Mouse (Mus musculus) spleen, adult 2 months (tissue): ENCODE measurements around the gene Arid5a. TPM values are rescaled to one million over a fixed set of nuclear protein-coding genes. Genes with fewer than 3 reads are reported as not detected.

Source experiments
- DNase-seq, 2 experiments: peaks; one replicate each; pipeline versions ENCODE4 v3.0.0 to v3.0.0-alpha.2; 2012 to 2021; ENCODE audit warnings: low spot score in 2 of 2, low read depth in 1 of 2
- H3K27ac ChIP-seq: fragments of 200-500 bp; 2 replicates; pipeline ENCODE4 v1.5.1; 2012; ENCODE audit warnings: low read length, inconsistent platforms; ENCODE audit not compliant: insufficient read depth
- H3K27me3 ChIP-seq: fragments of 200-500 bp; 2 replicates; pipeline ENCODE4 v1.6.1; 2012; ENCODE audit warnings: mild to moderate bottlenecking, moderate library complexity, low read length, inconsistent platforms; ENCODE audit not compliant: control insufficient read depth, insufficient read depth
- H3K36me3 ChIP-seq: fragments of 200-500 bp; 2 replicates; pipeline ENCODE4 v1.6.1; 2012; ENCODE audit warnings: mild to moderate bottlenecking, low read length, inconsistent platforms; ENCODE audit not compliant: control insufficient read depth, insufficient read depth
- H3K4me1 ChIP-seq: fragments of 200-500 bp; 2 replicates; pipeline ENCODE4 v1.6.1; 2011; ENCODE audit warnings: inconsistent platforms; ENCODE audit not compliant: control insufficient read depth, insufficient read depth, insufficient read length
- H3K4me3 ChIP-seq: fragments of 200-500 bp; 2 replicates; pipeline ENCODE4 v1.5.1; 2011; ENCODE audit warnings: mild to moderate bottlenecking, inconsistent platforms; ENCODE audit not compliant: insufficient read depth, insufficient read length; ENCODE audit errors: extremely low read depth
- CTCF ChIP-seq: fragments of 200-500 bp; IDR thresholded peaks from 2 replicates; pipeline ENCODE4 v1.5.1; 2011; ENCODE audit warnings: mild to moderate bottlenecking, inconsistent platforms; ENCODE audit not compliant: insufficient read depth, insufficient read length, insufficient replicate concordance; ENCODE audit errors: extremely low read depth
- POLR2A ChIP-seq: fragments of 200-500 bp; IDR thresholded peaks from 2 replicates; pipeline ENCODE4 v1.6.1; 2011; ENCODE audit warnings: low read depth, low read length, inconsistent platforms
- WGBS: fragments of 180-500 bp; shearing (Covaris S2); methylation state at CpG from one replicate; pipeline ENCODE4 v1.1.7; 2018; 5-methylcytosine and 5-hydroxymethylcytosine counted together
- polyA plus RNA-seq: library from polyadenylated mRNA; depleted of rRNA; stranded (reverse); fragments of >200 nt; gene quantifications from 2 replicates; pipeline ENCODE4 v1.2.3, GENCODE M21; 2012

Gene Arid5a
- polyA plus RNA-seq, 1 experiment, result 29.6 TPM

DNA sequence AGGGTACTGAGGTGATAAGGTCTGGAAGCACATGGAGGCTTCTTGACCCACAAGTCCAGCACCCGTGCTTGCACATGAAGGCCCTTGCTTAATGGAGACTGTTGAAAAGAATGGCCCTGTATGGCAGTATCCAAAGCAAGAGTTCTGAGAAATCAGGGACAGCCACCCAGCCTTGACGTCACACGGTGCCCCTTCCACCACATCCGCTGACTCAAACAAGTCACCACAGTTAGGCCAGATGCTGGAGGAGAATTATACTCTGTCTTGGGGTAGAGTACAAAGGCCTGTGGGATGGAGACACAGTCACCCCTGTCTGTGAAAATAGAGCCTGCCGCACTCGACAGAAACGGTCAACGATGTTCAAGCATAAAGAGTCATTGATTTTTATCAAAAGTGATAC lies 14.1 kb upstream of the Arid5a start:
- H3K36me3 ChIP-seq, result no peaks in the 10 kb centered on the region
- 75% methylated on average over 8 of the region's 8 CpGs for WGBS
- H3K4me1 ChIP-seq, result peaks cover 40% of the 10 kb centered on the region; the same call in 1 of the 2 replicates
- TF ChIP-seq POLR2A (no peak), CTCF (no peak)
- no peak overlapping the region for H3K4me3 ChIP-seq
- H3K27me3 ChIP-seq, result no peaks in the 10 kb centered on the region
- DNase-seq, result no peak
- no peak overlapping the region for H3K27ac ChIP-seq

GRCm38 (mm10) chr1:36294402-36294801 lies 13.1 kb upstream of the Arid5a start:
- no peaks in the 10 kb centered on the region for H3K36me3 ChIP-seq
- H3K4me1 ChIP-seq, result peaks cover 44% of the 10 kb centered on the region; the same call in 1 of the 2 replicates
- WGBS, result 20% methylated on average over 3 of the region's 3 CpGs
- TF ChIP-seq CTCF, result no peak
- no peak for TF ChIP-seq POLR2A
- peak in 1 of 2 experiments; percentile 49 for DNase-seq
- no peaks in the 10 kb centered on the region for H3K27me3 ChIP-seq
- H3K4me3 ChIP-seq, result no peak overlapping the region
- H3K27ac ChIP-seq, result peak overlapping the region; percentile 34

DNA sequence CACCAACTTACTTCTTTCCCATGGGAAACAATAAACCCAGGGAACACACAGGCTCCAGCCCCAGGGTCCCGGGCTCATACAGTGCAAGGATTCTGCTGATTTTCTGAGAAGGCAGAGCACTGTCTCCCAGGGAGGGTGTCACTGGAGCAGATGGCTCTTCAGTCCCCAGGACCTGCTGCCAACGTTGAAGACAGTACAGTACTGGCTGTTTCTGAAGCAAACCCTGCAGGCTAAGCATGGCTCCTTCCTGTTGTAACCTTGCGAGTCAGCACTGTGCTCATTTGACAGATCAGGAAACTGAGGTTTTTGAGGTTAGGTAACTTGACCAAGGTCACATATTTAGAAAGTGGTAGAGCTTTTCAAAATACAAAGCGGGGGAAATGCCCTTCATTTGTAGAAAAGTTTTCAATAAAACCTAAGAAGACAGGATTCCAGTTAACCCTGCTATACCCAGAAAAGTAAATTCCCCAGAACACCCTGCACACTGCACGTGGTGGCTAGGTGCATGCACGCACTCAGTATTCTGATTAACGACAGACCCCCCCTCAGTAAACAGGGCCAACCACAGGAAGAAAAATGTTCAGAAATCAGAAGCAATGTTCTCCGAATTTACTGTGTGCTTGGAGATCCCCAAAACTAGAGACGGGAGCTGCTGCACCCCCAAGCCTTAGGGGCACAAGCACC lies 10.9 kb upstream of the Arid5a start:
- DNase-seq, result peak in 1 of 2 experiments; percentile 56
- WGBS, result 6% methylated on average over 9 of the region's 9 CpGs
- TF ChIP-seq CTCF, result no peak
- TF ChIP-seq POLR2A, result no peak
- Histone ChIP-seq H3K4me3 (no peak overlapping the region), H3K27me3 (no peaks in the 10 kb centered on the region), H3K36me3 (no peaks in the 10 kb centered on the region), H3K27ac (no peak overlapping the region), H3K4me1 (peaks cover 44% of the 10 kb centered on the region; the same call in 1 of the 2 replicates)

- 69% methylated on average over 4 of the region's 4 CpGs for WGBS
- H3K27me3 ChIP-seq, result 0 out of 2 replicates have a peak, but pooled peaks cover under 1% of the 10 kb centered on the region
- peaks cover 44% of the 10 kb centered on the region; the same call in 1 of the 2 replicates for H3K4me1 ChIP-seq
- no peaks in the 10 kb centered on the region for H3K36me3 ChIP-seq
- no peak overlapping the region for H3K4me3 ChIP-seq
- TF ChIP-seq POLR2A, result no peak
- TF ChIP-seq CTCF, result no peak
- no peak for DNase-seq
- no peak overlapping the region for H3K27ac ChIP-seq
Observed at GRCm38 (mm10) chr1:36298107-36298506, 9.4 kb upstream of the Arid5a start.

- TF ChIP-seq CTCF (no peak), POLR2A (no peak)
- Histone ChIP-seq H3K36me3 (no peaks in the 10 kb centered on the region), H3K27me3 (0 out of 2 replicates have a peak, but pooled peaks cover 3% of the 10 kb centered on the region), H3K27ac (no peak overlapping the region), H3K4me1 (peaks cover 42% of the 10 kb centered on the region), H3K4me3 (no peak overlapping the region)
- DNase-seq, result no peak
- WGBS, result 47% methylated on average over 13 of the region's 13 CpGs
Observed at GRCm38 (mm10) chr1:36299126-36299525, 8.4 kb upstream of the Arid5a start.

- Histone ChIP-seq H3K4me3 (no peak overlapping the region), H3K27me3 (0 out of 2 replicates have a peak, but pooled peaks cover 3% of the 10 kb centered on the region), H3K4me1 (peaks cover 39% of the 10 kb centered on the region), H3K36me3 (no peaks in the 10 kb centered on the region), H3K27ac (no peak overlapping the region)
- no peak for TF ChIP-seq CTCF
- TF ChIP-seq POLR2A, result no peak
- no peak for DNase-seq
- WGBS, result 33% methylated on average over 2 of the region's 2 CpGs
Observed at GRCm38 (mm10) chr1:36299676-36300075, 7.9 kb upstream of the Arid5a start.

GRCm38 (mm10) chr1:36300486-36300885 lies 7.0 kb upstream of the Arid5a start:
- H3K27me3 ChIP-seq, result 0 out of 2 replicates have a peak, but pooled peaks cover 3% of the 10 kb centered on the region
- no peak overlapping the region for H3K27ac ChIP-seq
- no peaks in the 10 kb centered on the region for H3K36me3 ChIP-seq
- no peak overlapping the region for H3K4me3 ChIP-seq
- TF ChIP-seq CTCF, result no peak
- no peak for TF ChIP-seq POLR2A
- 92% methylated on average over 6 of the region's 6 CpGs for WGBS
- DNase-seq, result no peak
- H3K4me1 ChIP-seq, result peaks cover 33% of the 10 kb centered on the region
